Mouse (Mus musculus) kidney, postnatal 36 days (tissue): ENCODE data around the gene Hivep3.

Source experiments
- DNase-seq, 2 experiments: peaks; one replicate each; pipeline ENCODE4 v3.0.0; 2021 to 2022; ENCODE audit warnings: mixed read lengths in 2 of 2

Gene Hivep3

DNA sequence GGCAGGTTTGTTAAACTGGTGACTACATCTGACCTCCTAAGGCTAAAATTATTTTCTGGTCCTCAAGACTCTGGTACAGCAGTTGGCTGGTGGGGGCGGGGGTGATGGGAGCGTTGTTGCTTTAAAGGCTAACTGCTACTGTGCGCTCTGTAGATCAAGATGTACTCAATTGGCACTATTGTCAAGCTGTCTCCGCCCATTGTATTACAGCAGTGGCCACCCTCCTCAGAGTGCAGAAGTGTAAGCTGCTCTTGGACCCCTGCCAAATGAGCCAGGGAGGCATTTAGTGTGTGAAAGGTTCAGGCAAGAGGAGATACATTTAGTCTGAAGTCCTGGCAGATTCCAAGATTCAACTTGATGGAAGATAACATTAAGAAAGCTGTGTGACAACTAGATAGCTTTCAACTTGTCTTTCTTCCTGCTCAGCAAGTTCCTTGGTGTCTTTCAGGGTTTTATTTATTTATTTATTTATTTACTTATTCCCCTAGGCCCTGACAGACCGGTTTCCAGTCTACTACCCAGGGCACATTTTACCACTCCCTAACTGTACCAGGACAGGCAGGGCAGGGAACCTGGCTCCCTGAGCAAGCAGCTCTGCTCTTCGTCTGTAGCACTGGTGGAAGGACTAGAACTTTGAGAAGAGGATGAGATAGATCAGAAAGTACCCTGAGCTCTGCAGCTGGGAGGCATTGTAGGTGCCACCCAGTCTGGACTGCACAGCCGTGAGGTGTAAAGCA is 83.2 kb downstream of the Hivep3 start:
- DNase-seq: peak; percentile 32 to 52

DNA sequence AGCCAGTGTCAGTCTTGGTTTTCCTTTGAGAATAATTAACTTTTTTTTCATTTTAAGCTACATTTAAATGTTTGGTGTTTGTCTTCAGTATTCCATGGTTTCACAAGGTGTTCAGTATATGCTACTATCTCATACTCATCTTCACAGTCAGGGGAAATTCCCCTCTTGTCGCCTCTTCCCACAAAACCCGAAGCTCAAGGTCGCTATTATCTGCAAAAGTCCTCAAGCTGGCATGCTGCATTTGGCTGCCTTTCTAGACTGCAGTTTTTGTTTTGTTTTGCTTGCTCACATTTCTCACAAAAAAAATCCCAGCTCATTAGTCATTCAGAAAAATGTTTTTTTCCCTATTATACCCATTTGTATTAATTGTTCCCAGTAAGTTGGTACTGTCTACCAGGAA is 92.4 kb downstream of the Hivep3 start:
- no peak for DNase-seq

DNA sequence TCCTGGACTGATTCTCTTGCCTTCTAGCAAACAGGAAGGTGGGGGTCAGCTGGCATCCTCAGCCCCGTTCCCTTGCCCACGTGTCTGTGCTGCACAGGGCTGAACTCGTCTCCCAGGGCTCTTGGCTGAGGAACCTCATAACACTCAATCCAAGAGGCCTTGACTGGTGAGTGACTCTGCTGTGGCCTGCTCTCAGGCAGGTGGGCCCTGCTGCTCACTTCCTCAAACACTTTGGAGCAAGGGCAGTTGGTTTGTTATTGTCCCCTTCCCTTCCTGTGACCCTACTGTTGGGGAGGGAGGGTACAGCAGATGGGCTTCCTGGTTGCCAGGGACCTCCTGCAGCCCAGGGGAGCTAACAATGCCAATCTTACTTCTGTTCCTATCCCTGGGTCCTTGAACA is 94.8 kb downstream of the Hivep3 start:
- DNase-seq: no peak

DNA sequence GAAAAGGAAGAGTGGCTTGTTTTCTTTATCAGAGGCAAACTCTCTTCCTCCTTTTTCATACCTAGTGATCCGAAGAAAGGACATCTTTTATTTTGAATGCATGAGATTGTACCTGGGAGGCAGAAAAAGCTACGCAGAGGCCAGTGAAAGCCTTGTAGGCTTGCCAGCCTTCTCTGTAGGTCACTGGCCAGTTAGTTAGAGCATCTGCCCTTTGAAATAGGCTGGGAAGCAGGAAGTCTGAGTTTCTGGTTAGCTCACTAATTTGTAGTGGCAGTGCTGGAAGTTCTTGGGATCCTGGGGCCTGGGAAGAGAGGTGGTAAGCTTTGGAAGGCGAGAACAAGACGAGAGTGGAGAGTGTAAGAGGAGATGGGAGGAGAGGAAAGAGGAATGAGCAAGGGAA is 95.4 kb downstream of the Hivep3 start:
- no peak for DNase-seq

DNA sequence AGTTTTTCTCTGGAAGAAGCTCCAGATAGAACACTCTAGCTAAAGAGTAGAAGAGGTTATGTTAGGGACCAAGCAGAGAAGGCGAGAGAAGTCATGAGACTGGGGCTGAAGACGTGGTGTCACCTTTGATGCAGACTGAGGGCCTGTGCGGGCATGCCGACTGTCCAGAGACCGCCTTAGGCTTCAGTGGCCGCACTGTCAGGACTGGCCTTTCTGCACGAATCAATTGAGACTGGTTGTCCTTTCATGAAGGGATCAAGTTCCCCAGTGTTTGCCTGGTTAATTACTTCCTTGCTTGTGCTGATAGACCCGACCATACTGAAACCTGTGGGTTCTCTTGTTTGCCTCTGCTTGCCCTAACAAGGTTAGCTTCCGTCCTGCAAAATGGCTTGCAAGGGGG is 99.7 kb downstream of the Hivep3 start:
- no peak for DNase-seq

DNA sequence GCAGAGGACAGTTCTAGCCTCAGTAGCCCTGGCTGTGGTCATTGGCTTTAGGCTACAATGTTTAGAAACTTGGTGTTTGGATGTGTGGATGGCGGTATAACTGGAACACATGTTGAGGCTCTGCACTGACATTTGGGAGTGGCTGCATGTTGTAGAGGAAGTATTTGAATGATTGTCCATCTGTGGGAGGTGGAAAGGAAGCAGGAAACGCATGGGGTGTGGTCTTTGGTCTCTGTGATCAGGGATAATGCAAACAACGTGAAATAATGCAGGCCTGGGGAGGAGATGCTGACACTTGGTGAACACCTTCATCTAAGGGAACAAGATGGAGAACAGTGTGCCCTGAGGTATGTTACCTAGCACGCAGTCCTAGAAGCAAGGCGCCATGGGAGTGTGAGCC is 100.3 kb downstream of the Hivep3 start:
- DNase-seq: no peak

DNA sequence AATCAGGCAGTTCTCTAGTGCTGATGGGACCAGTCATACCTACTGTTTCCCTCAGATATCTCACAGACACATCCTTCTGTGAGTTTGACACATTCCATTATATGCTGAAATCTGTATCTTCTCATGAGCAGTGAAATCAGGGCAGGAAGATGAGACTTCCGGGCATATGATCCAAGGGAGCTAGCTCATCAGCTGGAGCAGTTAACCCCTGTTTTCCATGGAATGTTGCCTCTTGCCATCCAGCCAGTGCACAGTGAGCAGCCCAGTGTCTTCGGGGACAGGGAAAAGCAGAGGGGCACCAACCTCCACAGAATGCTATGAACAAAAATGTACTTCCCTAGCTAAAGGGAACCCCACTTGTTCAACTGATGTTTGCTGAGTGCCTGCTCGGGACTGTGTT is 102.6 kb downstream of the Hivep3 start:
- no peak for DNase-seq

DNA sequence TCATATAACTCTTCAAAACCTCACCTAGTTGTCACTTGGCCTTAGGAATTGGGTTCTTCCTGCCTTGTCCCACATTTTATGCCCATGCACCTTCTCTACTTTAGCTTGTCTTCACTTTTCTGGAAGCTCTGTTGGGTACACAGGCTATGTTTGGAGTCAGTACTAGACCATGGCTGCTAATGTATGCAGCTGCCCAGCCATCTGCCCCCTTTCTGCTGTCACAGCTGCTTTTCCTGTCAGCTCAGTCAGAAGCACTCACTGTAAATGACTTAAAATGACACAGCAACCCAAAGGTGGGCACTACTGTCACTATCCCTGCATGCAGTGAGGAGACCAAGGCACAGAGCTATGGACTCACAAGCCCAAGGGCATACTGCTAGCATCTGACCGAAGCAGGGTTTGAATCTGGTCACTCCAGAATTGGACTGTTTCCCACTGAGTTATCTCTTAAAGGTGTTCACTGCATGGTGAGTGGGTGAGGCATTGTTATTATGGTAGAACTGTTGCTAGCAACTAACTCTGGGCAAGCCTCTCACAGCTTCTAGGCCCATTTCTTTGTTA is 104.0 kb downstream of the Hivep3 start:
- DNase-seq: no peak

DNA sequence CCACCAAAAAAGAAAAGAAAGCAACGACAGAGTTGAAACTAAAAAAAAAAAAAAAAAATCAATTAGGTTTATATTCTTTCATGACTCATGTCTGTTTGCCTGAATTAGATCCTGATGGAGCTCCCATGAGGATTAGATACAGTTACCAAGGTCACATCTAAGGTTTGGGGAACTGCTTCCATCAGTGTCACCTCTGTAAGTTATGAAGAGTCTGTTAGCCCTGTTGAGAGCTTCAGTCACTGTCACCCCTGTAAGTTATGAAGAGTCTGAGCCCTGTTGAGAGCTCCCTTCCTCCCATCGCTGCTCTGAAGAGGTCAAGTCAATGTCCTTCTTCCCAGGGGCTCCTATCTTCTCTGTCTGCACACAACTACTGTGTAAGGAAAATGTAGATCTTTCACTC is 104.7 kb downstream of the Hivep3 start:
- no peak for DNase-seq

DNA sequence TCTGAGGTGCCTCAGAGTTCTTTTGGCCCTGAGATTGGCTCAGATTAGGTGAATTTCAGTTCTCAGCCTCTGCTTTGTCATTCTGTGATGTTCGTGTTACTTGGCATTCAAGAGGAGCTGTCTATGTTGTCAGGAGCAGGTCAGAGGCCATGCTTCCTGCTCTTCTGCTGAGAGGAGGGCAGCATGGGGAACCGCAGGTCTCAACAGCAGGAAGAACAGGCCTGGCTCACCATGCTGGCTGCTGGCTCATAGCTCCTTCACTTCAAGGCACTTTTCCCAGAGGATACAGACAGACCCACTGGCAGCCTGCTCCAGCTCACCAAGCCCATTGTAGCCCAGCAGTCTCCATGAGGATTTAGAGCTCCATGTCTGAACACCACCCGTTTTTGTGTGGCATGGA is 109.7 kb downstream of the Hivep3 start:
- peak in 1 of 2 experiments; percentile 7 for DNase-seq

DNA sequence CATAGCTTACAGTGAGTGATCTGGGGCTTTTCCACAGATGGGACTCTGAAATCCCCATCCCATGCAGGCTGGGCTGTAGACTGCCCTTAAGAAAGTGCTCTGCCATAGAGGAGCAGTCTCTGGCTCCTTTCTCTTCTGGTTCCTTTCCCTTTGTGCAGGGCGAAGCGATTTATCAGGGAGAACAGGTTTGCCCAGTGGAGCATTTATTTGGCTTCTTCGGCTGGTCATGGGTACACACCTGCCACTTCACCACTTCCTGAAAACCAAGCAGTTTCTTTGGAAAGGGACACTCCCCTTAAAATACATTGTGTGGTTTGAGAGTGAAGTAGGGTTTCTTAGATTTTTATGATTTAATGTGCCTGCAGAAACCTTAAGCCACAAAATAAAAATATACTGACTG is 110.7 kb downstream of the Hivep3 start:
- no peak for DNase-seq

DNA sequence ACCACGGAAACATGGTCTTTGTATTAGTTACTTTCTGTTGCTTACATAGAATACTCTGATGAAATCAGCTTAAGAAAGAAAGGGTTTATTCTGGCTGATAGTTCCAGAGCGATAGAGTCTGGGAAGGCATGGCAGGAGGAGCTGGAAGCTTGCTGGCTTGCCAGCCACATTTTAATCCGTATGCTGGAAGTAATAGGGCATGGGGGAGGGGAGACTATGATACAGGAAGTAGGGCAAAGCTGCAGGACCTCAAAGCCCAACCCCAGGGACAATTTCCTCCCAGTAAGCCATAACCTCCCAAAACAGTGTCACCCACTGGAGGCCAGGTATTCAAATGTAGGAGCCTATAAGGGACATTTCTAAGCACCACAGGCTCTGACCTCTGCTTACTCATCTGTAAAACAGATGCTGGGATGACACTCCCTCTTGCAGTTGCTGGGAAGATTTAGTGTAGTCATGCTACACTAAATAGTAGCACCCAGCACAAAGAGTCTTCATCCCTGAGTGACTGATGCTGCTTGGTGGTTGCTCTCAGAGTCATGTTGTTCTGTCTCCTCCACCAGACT is 112.1 kb downstream of the Hivep3 start:
- no peak for DNase-seq

DNA sequence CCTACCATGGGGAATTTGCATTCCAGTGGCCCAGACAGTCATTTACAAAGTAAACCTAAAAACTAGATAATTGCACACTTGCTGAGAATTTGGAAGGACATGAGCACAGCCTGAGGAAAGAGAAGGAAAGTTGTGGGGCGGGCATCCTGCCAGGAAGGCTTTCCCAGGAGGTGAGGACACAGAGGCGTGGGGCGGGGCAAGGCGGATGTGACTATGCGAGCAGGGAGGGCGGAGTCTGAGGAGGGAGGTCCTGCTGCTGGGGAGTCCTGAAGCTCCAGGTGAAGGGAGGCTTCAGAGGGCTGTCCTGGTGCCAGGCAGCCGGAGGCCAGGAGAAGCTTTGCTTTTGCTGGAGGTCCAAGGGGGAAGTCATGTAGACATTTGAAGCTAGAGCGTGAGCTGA is 118.9 kb downstream of the Hivep3 start:
- DNase-seq: peak; percentile 25 to 57

DNA sequence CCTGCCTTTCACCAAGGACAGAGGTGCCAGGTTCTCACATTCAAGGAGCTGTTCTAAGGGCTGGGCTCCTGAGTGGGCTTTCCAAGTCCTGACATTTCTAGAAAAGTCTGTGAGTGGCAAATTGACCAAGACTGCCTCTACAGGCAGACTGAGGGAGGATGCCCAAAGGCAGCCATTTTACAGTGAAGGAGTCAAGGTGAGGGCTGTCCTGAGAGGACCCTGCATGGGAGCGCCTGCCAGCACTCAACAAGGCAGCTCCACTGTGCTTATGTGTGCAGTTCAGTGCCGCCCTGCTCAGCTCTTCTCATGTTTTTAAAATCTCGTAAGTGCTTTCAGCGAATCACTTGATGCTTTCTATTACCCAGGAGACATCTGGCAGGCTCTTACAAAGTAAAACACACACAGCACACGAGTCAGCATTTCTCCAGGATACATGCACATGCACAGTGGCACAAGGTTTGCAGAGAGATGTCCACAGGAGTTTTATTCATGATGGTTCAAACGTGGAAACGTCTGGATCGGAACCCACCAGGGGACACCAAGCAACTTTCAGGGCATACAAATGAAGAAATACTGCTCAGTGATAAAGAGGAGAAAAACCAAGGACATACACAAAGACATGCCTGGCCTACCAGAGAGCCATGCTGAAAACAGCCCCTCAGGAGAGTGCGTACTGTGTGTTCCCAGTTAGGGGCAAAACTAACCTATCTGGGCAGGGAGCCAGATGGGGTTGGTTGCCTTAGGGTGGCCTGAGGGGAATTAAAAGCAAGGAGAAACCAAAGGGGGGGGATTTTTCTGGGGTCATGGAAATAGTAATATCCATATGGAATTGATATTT is 120.9 kb downstream of the Hivep3 start:
- no peak for DNase-seq

DNA sequence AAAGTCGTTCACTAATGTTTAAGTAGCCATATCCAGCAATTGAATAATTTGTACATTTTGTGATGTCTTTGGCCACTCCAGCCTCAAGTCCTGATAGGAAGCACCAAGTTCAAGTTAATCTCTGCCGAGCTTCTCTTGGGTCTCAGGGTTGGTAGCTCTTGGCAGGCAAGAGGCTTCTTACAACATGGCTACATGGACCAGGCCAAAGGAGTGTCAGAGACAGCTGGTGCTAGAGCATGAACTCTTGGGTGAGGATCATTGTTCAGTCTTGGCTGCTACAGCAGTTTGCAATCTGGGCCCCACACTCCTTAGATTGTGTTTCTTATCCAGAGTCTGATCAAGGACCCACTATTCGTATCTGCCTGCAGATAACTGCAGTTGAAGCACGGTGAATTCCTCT is 125.9 kb downstream of the Hivep3 start:
- DNase-seq: no peak

DNA sequence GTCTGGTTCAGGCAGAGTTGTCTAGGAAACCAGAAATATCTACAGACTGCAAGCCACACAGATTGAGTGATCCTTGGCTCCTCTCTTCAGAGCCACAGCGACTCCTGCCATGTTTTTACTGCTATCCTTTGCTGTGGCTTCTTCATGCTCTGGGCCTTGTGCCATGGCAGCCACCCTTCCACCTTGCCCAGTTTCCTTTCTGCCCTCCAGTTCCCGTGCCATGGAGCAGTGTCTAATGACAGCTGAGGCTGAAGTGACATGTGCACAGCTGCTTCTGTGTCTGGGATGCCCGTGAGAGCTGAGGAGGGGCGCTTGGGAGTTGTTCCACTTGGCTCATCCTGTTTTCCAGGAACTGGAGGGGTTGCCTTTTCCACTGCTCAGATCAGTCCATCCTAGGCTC is 127.4 kb downstream of the Hivep3 start:
- no peak for DNase-seq

DNA sequence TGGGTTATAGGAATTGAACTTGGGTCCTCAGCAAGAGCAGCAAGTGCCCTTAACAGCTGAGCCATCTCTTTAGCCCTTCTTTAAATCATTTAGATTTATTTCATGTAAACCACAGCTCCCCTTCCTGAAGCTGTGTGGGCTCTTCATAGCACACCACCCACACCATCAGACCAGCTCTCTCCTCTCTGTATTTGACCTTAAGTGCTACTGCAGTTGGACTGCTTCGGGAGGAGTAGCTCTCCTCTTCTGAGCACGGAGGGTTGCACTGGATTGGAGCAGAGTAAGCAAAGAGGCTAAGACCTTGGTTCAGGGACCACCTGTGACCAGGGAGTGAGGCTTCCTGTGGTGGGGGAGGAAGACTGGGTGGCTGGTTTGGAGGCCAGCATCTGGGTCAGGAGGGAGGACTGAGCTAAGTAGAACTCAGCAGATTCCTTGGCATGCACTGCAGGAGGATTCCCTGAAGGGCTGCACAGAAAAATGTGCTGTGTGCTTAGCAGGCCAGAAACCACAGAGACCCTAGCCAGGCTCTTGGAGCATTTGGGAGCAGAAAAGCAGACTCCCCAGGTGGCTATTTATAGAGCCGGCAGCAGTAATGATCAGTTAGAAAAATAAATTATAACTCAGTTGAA is 132.4 kb downstream of the Hivep3 start:
- peak in 1 of 2 experiments; percentile 6 for DNase-seq

DNA sequence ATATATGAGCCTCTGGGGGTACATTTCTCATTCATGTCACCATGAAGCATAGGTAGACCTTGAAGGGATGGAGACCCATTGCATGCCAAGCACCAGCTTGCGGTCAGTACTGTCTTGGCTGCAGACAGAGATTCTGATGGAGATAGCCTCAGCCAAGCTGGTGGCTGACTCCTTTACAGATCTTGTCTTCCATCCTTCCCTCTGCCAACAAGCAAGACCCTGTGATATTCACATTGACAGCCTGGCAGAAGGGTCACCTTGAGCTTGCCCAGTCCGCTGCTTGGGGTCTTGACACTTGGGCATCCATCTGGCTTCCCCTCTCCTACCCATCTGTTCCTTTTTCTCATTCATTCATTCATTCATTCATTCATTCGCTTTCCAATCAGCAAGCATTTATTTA is 133.5 kb downstream of the Hivep3 start:
- DNase-seq: no peak

DNA sequence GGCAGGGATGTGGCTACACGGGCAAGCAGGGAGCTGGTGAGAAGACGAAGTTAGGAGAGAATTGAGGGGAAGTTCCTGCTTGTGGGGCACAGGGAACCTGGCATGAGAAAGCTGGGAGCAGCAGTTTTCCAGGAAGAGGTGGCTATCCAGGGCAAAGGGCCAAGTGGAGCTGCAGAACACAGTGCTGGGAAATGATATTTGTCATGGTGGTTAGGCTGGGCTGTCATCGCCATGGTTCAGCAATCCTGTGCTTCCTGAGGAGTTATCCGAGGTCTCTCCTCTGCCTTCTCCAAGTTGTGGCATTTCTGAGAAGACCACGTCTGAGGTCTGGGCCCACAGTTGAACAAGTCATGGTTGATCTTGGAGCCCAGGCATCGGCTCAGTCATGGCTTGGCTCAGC is 136.8 kb downstream of the Hivep3 start:
- peak; percentile 29 to 63 for DNase-seq

DNA sequence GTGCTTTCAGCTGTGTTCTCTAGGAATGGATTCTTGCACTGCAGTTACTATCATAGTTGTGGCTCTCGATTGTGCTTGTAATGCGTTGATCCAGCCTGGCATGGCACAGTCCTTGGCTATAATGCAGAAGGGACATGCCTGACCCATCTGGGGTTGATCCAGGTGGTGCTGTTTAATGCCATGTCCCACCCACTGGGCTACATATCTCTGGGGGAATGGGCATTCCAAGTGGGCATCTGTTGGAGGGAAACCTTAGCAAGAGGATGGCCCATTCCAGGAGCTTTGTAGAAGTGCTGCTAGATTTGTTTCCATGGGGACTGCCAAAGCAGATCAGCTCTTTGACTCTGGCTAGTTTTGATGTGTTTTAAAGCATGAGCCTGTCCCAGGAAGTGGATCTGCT is 137.9 kb downstream of the Hivep3 start:
- DNase-seq: no peak

DNA sequence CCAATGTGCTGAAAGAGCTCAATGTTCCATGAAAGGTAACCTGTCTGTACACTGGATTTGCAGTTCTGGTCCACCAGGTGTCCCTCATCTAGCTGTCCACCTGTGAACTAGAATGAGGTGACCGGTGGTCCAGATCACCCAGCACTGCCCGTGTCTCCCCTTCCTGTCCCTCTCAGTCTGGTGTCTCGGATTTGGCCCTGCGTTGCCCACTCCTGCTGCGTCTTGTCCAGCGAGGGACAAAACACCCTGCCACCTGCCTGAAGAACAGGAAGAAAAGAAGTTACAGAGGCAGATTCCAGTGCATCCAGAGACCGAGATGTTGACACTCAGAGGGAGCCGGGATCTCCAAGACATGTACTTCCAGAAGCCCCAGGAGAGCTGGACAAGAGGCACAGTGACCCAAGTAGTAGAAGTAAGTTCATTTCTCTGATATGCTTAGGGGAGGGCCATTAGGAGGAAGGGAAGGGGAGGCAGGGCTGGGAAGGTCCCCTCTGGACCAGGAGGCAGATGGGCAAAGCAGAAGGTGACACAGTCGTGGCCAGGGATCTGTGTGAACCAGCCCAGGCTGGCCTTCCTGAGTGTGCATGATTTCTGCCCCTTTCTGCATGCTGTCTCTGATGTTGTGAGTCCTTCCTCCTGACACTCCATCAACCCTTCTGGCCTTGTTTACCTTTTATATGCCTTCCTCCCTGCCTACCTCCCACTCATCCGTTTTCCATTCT is 138.4 kb downstream of the Hivep3 start:
- DNase-seq: no peak

DNA sequence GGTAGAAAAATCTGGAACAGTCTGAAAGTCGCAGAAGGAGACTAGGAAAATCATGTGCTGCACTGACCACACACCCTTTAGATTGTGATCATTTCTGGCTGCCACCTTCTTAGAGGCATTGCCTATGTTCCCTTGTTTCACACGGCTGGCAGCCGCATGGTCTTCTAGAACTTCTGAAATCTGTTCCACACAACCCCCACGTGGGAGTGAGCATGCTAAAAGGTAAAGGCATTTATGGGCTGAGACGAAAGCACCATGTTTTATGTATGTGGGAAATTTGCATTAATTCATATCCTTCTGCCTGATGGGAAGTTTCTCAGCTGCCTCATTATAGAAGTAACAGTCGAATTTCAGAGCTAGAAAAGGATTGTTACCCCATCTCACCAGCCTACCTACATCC is 140.4 kb downstream of the Hivep3 start:
- no peak for DNase-seq

DNA sequence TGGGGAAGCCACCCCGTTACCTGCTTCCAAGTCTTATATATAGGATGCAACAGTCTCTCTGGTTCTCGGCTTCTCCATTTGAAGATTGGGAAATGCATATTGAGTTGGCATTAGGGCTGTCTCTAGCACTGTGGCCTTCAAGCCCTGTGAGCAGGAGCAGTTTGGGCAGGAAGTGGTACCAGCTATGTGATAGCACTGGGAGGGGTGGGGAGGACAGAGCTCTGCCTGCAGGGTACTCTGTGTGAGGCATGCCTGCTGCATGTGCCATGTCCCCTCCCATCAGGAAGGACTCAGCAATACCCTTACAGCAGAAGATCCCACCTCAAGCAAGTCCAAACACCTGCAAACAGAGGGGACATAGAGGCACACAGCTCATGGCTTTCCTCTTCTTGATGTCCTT is 142.0 kb downstream of the Hivep3 start:
- no peak for DNase-seq
